Mouse (Mus musculus): Measurements from ENCODE around the gene Ptprd. TPM values are rescaled to one million over a fixed set of nuclear protein-coding genes. Genes with fewer than 3 reads are reported as not detected.

The Ptprd gene
- polyA plus RNA-seq, 1 experiment, result 357 TPM

DNA sequence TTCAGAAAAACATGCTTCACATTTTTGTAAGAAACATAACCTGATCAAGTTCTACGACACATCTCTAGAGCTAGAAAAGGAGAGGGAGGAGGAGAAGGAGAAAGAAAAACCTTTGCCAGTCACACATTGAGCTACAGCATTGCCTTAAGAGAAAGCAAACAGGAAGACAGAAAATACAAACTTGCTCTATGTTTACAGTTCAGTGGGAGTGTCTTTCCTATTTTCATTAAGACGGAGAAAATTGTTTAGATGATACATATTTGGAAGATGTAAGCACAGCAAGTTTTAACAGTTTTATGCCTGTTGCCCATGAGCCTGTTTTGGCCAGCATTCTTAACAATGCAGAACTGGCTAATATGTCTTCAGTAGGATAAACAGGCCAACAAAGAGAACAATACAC lies 1426.4 kb downstream of the Ptprd start:
- Histone ChIP-seq H3K4me3 (ENCODE audit: insufficient read depth, low read depth, low read length) (no peak overlapping the region), H3K4me1 (ENCODE audit: control insufficient read depth, insufficient read depth, low read length) (no peaks in the 10 kb centered on the region), H3K27ac (ENCODE audit: insufficient read depth, low read depth, low read length) (no peak overlapping the region)
- TF ChIP-seq POLR2A (IDR thresholded peaks at IDR 0.05; ENCODE audit: insufficient read depth, low read depth, low read length) (no peak), CTCF (IDR thresholded peaks at IDR 0.05; ENCODE audit: insufficient read depth, low read depth, low read length) (no peak)
- WGBS, result 83% methylated on average over 2 of the region's 2 CpGs

DNA sequence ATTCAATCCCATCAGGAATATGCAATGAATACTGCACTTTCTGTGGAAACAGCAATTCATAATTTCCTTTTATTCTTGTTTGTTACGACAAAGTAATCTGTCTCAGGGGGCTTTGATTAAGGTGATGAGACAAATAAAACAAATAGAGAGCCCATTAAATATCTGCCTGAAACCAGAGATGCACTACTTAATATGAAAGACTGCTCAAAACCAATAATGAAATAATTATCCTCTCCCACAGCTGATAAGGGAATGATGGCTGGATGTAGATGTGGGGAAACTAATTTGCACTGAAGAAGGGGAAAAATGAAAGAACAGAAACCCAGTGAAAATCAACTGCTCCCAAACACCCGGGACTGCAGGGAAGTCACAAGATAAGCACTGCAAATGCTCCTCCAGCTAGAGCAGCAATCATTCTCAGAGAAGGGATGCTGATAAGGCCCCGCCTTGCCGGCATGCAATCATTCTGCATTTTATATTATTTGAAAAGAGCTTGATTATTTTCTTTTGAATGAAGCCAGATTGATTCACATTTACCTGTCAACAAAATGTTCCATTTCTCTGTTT lies 1432.1 kb downstream of the Ptprd start:
- Histone ChIP-seq H3K4me3 (ENCODE audit: insufficient read depth, low read depth, low read length) (no peak overlapping the region), H3K4me1 (ENCODE audit: control insufficient read depth, insufficient read depth, low read length) (no peaks in the 10 kb centered on the region), H3K27ac (ENCODE audit: insufficient read depth, low read depth, low read length) (no peak overlapping the region)
- no peak for TF ChIP-seq CTCF (IDR thresholded peaks at IDR 0.05; ENCODE audit: insufficient read depth, low read depth, low read length)
- no peak for TF ChIP-seq POLR2A (IDR thresholded peaks at IDR 0.05; ENCODE audit: insufficient read depth, low read depth, low read length)
- WGBS, result 84% methylated on average over 4 of the region's 4 CpGs

DNA sequence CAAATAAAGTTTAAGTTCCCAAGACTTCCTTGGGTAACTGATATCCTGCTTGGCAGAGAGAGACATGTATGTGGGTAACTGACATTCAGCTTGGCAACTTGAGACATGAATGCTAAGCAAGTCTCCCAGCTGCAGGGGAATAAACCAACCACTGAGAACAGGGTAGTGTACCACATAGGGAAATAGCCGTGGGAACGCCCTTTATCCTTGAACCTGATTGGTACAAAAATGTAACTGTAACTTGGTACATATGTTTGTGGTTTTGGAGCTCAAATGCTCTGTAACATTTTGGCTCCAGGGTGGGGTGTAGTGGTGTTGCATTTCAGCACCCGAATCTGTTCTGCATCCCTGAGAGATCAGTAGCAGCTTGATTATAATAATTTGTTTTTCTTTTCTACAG lies 1444.8 kb downstream of the Ptprd start:
- no peak overlapping the region for H3K4me3 ChIP-seq (ENCODE audit: insufficient read depth, low read depth, low read length)
- H3K4me1 ChIP-seq (ENCODE audit: control insufficient read depth, insufficient read depth, low read length), result no peaks in the 10 kb centered on the region
- H3K27ac ChIP-seq (ENCODE audit: insufficient read depth, low read depth, low read length), result no peak overlapping the region
- no peak for TF ChIP-seq CTCF (IDR thresholded peaks at IDR 0.05; ENCODE audit: insufficient read depth, low read depth, low read length)
- TF ChIP-seq POLR2A (IDR thresholded peaks at IDR 0.05; ENCODE audit: insufficient read depth, low read depth, low read length), result no peak
- 78% methylated on average over 3 of the region's 3 CpGs for WGBS

DNA sequence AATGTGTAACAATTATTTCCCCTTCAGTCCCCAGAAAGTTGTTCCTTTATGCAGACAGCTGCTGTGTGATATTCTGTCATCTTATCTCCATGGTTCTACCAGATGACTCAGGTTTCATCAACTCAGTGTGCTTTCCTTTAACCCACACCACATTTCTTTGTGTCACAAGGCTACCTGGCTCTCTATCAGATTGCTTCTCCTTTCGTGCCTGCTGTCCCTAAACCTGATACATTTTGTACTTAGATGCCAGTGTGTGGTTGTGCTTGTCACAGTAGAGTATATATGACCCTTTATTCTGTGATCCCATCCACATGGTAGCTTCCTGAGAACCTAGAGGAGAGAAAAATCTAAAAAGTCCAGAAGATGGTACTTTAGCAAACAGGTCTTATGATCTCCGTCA lies 1445.3 kb downstream of the Ptprd start:
- no peaks in the 10 kb centered on the region for H3K4me1 ChIP-seq (ENCODE audit: control insufficient read depth, insufficient read depth, low read length)
- no peak for TF ChIP-seq CTCF (IDR thresholded peaks at IDR 0.05; ENCODE audit: insufficient read depth, low read depth, low read length)
- TF ChIP-seq POLR2A (IDR thresholded peaks at IDR 0.05; ENCODE audit: insufficient read depth, low read depth, low read length), result no peak
- H3K27ac ChIP-seq (ENCODE audit: insufficient read depth, low read depth, low read length), result no peak overlapping the region
- H3K4me3 ChIP-seq (ENCODE audit: insufficient read depth, low read depth, low read length), result no peak overlapping the region
- WGBS, result 86% methylated on average over 2 of the region's 2 CpGs

DNA sequence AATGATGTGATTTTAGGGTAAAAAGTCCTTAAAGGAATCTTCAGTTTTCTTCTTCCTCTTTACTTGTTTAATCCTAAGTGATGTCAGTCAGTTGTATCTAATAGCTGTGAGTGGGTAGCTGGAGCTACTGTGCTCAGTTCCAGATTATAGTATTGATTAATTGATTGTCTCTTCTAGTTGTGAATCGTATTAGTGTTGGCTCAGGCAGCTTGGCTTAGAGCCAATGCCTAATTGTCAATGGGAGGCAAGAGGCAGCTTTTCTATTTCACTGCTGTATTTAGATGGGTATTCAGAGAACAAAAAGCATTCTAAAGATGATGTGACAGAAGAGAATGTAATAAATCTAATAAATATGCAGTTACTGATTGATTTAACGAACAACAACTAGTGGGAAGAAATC lies 1461.1 kb downstream of the Ptprd start:
- TF ChIP-seq CTCF (IDR thresholded peaks at IDR 0.05; ENCODE audit: insufficient read depth, low read depth, low read length), result no peak
- TF ChIP-seq POLR2A (IDR thresholded peaks at IDR 0.05; ENCODE audit: insufficient read depth, low read depth, low read length), result no peak
- no peak overlapping the region for H3K27ac ChIP-seq (ENCODE audit: insufficient read depth, low read depth, low read length)

DNA sequence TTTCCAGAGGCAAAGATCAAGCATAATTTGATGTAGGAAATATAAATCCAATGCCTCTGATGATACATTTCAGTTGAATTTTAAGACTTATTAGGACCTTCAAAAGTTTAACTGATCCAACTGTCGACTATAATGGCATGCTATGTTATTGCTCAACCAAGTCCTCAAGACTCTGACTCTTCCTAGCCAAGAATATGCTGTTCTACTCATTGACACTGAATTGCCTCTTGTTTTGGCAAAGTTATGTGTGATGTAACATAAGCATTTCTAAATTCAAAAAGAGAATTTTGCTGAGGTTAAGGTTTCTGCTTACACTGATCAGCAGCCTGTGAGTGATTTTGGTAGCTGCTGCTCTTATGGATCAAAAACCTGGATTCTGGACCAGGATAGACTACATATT lies 1475.9 kb downstream of the Ptprd start:
- Histone ChIP-seq H3K27ac (ENCODE audit: insufficient read depth, low read depth, low read length) (no peak overlapping the region), H3K4me1 (ENCODE audit: control insufficient read depth, insufficient read depth, low read length) (no peaks in the 10 kb centered on the region), H3K4me3 (ENCODE audit: insufficient read depth, low read depth, low read length) (no peak overlapping the region)
- 61% methylated on average over 1 of the region's 1 CpGs for WGBS
- TF ChIP-seq POLR2A (IDR thresholded peaks at IDR 0.05; ENCODE audit: insufficient read depth, low read depth, low read length) (no peak), CTCF (IDR thresholded peaks at IDR 0.05; ENCODE audit: insufficient read depth, low read depth, low read length) (no peak)

More for the DNA sequence above, 1461.1 kb downstream of the Ptprd start:
- H3K4me1 ChIP-seq (ENCODE audit: control insufficient read depth, insufficient read depth, low read length), result no peaks in the 10 kb centered on the region
- no peak overlapping the region for H3K4me3 ChIP-seq (ENCODE audit: insufficient read depth, low read depth, low read length)
- WGBS, result 29% methylated on average over 2 of the region's 2 CpGs

DNA sequence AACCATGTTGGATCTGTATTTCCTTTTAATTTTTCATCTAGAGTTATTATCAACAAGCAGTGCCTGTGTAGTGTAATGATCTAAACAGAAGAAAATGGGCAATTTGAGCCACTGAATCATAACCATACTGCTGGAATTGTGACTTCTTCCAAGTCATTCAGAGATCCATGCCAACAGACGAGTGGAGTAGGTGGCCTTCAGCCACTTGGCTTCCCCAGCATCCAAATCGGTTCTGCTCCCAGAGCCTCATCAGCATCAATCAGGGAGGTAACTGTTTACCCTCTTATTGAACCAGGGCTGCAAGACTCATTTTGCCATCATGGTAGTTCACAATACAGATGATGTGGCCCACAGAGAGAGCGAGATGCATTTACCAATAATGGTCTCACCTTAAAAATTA lies 1536.0 kb downstream of the Ptprd start:
- Histone ChIP-seq H3K4me3 (ENCODE audit: insufficient read depth, low read depth, low read length) (no peak overlapping the region), H3K27ac (ENCODE audit: insufficient read depth, low read depth, low read length) (no peak overlapping the region), H3K4me1 (ENCODE audit: control insufficient read depth, insufficient read depth, low read length) (no peaks in the 10 kb centered on the region)
- TF ChIP-seq POLR2A (IDR thresholded peaks at IDR 0.05; ENCODE audit: insufficient read depth, low read depth, low read length), result no peak
- TF ChIP-seq CTCF (IDR thresholded peaks at IDR 0.05; ENCODE audit: insufficient read depth, low read depth, low read length), result no peak
- 79% methylated on average over 3 of the region's 3 CpGs for WGBS

DNA sequence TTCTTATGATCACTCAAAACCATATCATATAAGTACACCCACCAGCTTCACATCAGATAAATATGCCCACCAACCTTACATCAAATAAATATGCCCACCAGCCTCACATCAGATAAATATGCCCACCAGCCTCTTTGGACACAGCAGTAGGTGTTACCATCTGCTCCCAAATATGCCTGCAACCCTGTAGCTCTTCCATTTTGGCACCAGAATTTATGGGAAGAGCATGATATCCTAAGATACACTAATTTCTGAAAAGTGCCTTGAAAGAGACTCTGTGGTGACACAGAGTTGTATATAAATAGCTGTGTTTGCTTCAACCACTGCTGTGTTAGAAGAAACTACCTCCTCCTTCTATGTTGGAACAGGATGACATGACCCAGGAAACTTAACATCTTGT lies 1538.5 kb downstream of the Ptprd start:
- Histone ChIP-seq H3K4me1 (ENCODE audit: control insufficient read depth, insufficient read depth, low read length) (no peaks in the 10 kb centered on the region), H3K27ac (ENCODE audit: insufficient read depth, low read depth, low read length) (no peak overlapping the region), H3K4me3 (ENCODE audit: insufficient read depth, low read depth, low read length) (no peak overlapping the region)
- TF ChIP-seq CTCF (IDR thresholded peaks at IDR 0.05; ENCODE audit: insufficient read depth, low read depth, low read length) (no peak), POLR2A (IDR thresholded peaks at IDR 0.05; ENCODE audit: insufficient read depth, low read depth, low read length) (no peak)

DNA sequence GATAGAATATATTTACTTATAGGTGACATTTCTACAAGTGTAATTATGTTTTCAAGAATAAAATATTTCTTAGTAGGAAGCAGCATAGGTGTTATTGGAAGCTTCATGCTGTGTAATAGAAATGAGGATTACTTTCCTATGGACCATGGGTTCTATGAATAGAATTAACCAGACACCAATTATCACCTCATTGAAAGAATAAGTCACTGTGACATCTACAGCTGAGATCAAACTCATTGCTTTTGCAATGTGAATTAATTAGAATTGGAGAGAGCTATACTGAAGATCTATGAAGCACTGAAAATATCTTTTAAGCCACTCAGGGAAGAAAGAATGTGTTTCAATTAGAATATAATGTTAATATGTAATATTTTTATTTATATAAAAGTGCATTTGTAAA lies 1539.1 kb downstream of the Ptprd start:
- no peaks in the 10 kb centered on the region for H3K4me1 ChIP-seq (ENCODE audit: control insufficient read depth, insufficient read depth, low read length)
- H3K4me3 ChIP-seq (ENCODE audit: insufficient read depth, low read depth, low read length), result no peak overlapping the region
- TF ChIP-seq POLR2A (IDR thresholded peaks at IDR 0.05; ENCODE audit: insufficient read depth, low read depth, low read length) (no peak), CTCF (IDR thresholded peaks at IDR 0.05; ENCODE audit: insufficient read depth, low read depth, low read length) (no peak)
- no peak overlapping the region for H3K27ac ChIP-seq (ENCODE audit: insufficient read depth, low read depth, low read length)

DNA sequence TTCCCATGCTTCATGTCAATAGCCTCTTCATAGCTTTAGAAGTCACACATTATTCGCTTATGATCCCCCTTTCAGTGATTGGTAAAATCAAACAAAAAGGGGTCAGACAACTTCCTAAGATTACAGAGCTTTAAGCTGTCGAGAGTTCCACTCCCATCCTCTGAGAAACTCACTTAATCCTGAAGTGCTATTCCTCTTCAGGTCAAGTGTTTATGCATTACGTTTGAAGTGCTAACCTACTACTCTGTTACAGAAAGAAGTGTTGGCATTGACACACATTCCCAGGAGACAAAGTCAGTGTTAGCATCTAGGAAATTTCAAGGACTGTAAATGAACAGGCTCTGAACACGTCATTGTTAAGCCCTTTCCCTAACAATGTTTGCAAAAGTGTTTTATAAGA lies 1550.0 kb downstream of the Ptprd start:
- no peak for TF ChIP-seq CTCF (IDR thresholded peaks at IDR 0.05; ENCODE audit: insufficient read depth, low read depth, low read length)
- no peak for TF ChIP-seq POLR2A (IDR thresholded peaks at IDR 0.05; ENCODE audit: insufficient read depth, low read depth, low read length)
- H3K4me3 ChIP-seq (ENCODE audit: insufficient read depth, low read depth, low read length), result no peak overlapping the region
- no peaks in the 10 kb centered on the region for H3K4me1 ChIP-seq (ENCODE audit: control insufficient read depth, insufficient read depth, low read length)
- 74% methylated on average over 4 of the region's 4 CpGs for WGBS
- H3K27ac ChIP-seq (ENCODE audit: insufficient read depth, low read depth, low read length), result no peak overlapping the region

Data from olfactory bulb, adult 2 months (tissue).